Mouse (Mus musculus) liver, adult 2 months (tissue): Measurements from ENCODE around the gene Tmod4.

Source experiments
- CTCF ChIP-seq: fragments of 200-500 bp; IDR thresholded peaks from 2 replicates; pipeline ENCODE4 v1.5.1; 2011; ENCODE audit warnings: low read depth, low read length, control low read depth
- POLR2A ChIP-seq: fragments of 200-500 bp; IDR thresholded peaks from 2 replicates; pipeline ENCODE4 v1.6.1; 2011; ENCODE audit warnings: low read length, control low read depth; ENCODE audit not compliant: insufficient read depth; ENCODE audit errors: extremely low read depth

- no peak for TF ChIP-seq CTCF
- TF ChIP-seq POLR2A, result no peak
Measured at GRCm38 (mm10) chr3:95088071-95088470, 36.2 kb upstream of the Tmod4 start.
